Mouse (Mus musculus) myocyte (in vitro differentiated cells): ENCODE results near the gene Ehbp1l1. TPM values are rescaled to one million over a fixed set of nuclear protein-coding genes. Genes with fewer than 3 reads are reported as not detected.

Experiments used
- H3K27me3 ChIP-seq: one replicate; pipeline ENCODE4 v1.6.1; 2011; ENCODE audit not compliant: control insufficient read depth, insufficient read depth, insufficient read length
- H3K36me3 ChIP-seq: one replicate; pipeline ENCODE4 v1.6.1; 2011; ENCODE audit not compliant: control insufficient read depth, insufficient read depth
- H3K4me2 ChIP-seq: one replicate; pipeline ENCODE4 v1.6.1; 2011; ENCODE audit warnings: low read depth, control low read depth
- H3K4me3 ChIP-seq: one replicate; pipeline ENCODE4 v1.5.1; 2011; ENCODE audit warnings: mild to moderate bottlenecking, control low read depth, moderate library complexity
- H3K79me2 ChIP-seq: one replicate; pipeline ENCODE4 v1.6.1; 2011; ENCODE audit not compliant: control insufficient read depth, insufficient read depth
- H3ac ChIP-seq: one replicate; pipeline ENCODE4 v1.6.1; 2011; ENCODE audit not compliant: control insufficient read depth, insufficient read length
- CEBPB ChIP-seq: IDR thresholded peaks from 2 replicates; pipeline ENCODE4 v1.6.1; 2011; ENCODE audit warnings: mild to moderate bottlenecking, moderate library complexity; ENCODE audit not compliant: poor library complexity, insufficient read depth, severe bottlenecking
- E2F4 ChIP-seq: IDR thresholded peaks from one replicate; pipeline ENCODE4 v1.6.1; 2011; ENCODE audit warnings: mild to moderate bottlenecking, control low read depth, moderate library complexity; ENCODE audit not compliant: insufficient read depth
- MAX ChIP-seq: IDR thresholded peaks from one replicate; pipeline ENCODE4 v1.6.1; 2011; ENCODE audit warnings: low read depth, mild to moderate bottlenecking, control low read depth
- MYOD1 ChIP-seq, 3 experiments: IDR thresholded peaks; one replicate each; pipeline ENCODE4 v1.6.1; 2011; ENCODE audit warnings: control low read depth in 2 of 3, low read depth in 2 of 3, mild to moderate bottlenecking in 2 of 3, moderate library complexity in 1 of 3; ENCODE audit not compliant: insufficient read length in 2 of 3, control insufficient read depth in 1 of 3
- MYOG ChIP-seq, 3 experiments: IDR thresholded peaks; one replicate each; pipeline ENCODE4 v1.6.1; 2011; ENCODE audit warnings: control low read depth in 2 of 3, low read depth in 2 of 3, mild to moderate bottlenecking in 2 of 3; ENCODE audit not compliant: insufficient read length in 2 of 3, control insufficient read depth in 1 of 3, insufficient read depth in 1 of 3
- POLR2A ChIP-seq: IDR thresholded peaks from one replicate; pipeline ENCODE4 v1.6.1; 2011; ENCODE audit warnings: low read depth, mild to moderate bottlenecking, control low read depth, moderate library complexity; ENCODE audit not compliant: insufficient read length
- POLR2AphosphoS2 ChIP-seq: IDR thresholded peaks from one replicate; pipeline ENCODE4 v1.6.1; 2011; ENCODE audit warnings: low read depth, control low read depth; ENCODE audit not compliant: insufficient read length
- REST ChIP-seq: IDR thresholded peaks from one replicate; pipeline ENCODE4 v1.6.1; 2011; ENCODE audit warnings: mild to moderate bottlenecking, control low read depth, moderate library complexity; ENCODE audit not compliant: insufficient read depth, insufficient read length
- SRF ChIP-seq: IDR thresholded peaks from one replicate; pipeline ENCODE4 v1.6.1; 2011; ENCODE audit warnings: low read depth; ENCODE audit not compliant: control insufficient read depth, insufficient read length
- TCF12 ChIP-seq: IDR thresholded peaks from one replicate; pipeline ENCODE4 v1.6.1; 2011; ENCODE audit warnings: mild to moderate bottlenecking, control low read depth; ENCODE audit not compliant: poor library complexity, insufficient read depth, severe bottlenecking
- TCF3 ChIP-seq: IDR thresholded peaks from one replicate; pipeline ENCODE4 v1.6.1; 2011; ENCODE audit warnings: low read depth, control low read depth; ENCODE audit not compliant: insufficient read length
- USF1 ChIP-seq: IDR thresholded peaks from one replicate; pipeline ENCODE4 v1.6.1; 2011; ENCODE audit warnings: low read depth, mild to moderate bottlenecking, control low read depth, moderate library complexity
- polyA plus RNA-seq: library from polyadenylated mRNA; unstranded; fragments of >200 nt; fragmentation: generic; extraction: Trizol; gene quantifications from one replicate; pipeline ENCODE4 v1.2.1, GENCODE M21; 2012; ENCODE audit warnings: missing spikeins

The Ehbp1l1 gene
- polyA plus RNA-seq, 1 experiment, result 97.4 TPM

DNA sequence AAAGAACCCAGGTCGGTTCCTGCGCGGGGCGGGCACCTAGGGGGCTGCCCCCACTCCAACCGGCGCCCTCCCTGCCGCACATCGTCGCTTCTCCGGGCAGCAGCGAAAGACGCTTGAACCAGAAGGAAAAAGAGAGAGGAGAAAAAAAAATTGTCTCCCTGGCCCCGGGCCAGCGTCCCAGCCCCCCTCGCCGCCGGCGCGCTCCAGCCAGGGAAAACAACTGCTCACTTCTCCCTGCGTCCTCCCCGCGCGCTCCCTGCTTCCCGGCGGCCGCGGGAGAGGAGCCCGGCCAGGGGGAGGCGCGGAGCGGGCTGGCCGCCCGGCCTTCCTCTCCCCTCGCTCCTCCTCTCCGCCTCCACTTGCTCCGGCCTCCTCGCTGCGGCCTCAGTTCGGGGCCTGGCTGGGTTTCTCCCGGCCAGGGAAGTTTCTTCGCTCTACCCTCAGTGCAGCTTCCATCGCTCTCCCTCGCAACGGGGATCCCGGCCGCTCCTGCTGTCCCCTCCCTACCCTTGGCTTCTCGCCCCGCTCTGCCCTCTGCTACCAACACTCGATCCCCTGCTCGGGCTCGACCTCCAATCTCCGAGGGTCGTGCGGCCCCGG lies 15.6 kb upstream of the Ehbp1l1 start:
- peaks cover 5% of the 10 kb centered on the region for H3K27me3 ChIP-seq
- peaks cover 19% of the 10 kb centered on the region for H3K79me2 ChIP-seq
- peak overlapping the region; percentile 76 for H3K4me3 ChIP-seq
- peak overlapping the region; percentile 91 for H3K4me2 ChIP-seq
- no peaks in the 10 kb centered on the region for H3K36me3 ChIP-seq
- TF ChIP-seq MYOG (IDR thresholded peaks at IDR 0.05; ENCODE audit: control insufficient read depth in 1 of 3, insufficient read depth in 1 of 3, insufficient read length in 2 of 3, low read depth in 2 of 3) (peak in 1 of 3 experiments; percentile 63), TCF12 (no peak), POLR2A (peak; percentile 67), MYOD1 (IDR thresholded peaks at IDR 0.05; ENCODE audit: control insufficient read depth in 1 of 3, insufficient read length in 2 of 3, low read depth in 2 of 3) (peak in 1 of 3 experiments; percentile 23)
- peak overlapping the region; percentile 50 for H3ac ChIP-seq

DNA sequence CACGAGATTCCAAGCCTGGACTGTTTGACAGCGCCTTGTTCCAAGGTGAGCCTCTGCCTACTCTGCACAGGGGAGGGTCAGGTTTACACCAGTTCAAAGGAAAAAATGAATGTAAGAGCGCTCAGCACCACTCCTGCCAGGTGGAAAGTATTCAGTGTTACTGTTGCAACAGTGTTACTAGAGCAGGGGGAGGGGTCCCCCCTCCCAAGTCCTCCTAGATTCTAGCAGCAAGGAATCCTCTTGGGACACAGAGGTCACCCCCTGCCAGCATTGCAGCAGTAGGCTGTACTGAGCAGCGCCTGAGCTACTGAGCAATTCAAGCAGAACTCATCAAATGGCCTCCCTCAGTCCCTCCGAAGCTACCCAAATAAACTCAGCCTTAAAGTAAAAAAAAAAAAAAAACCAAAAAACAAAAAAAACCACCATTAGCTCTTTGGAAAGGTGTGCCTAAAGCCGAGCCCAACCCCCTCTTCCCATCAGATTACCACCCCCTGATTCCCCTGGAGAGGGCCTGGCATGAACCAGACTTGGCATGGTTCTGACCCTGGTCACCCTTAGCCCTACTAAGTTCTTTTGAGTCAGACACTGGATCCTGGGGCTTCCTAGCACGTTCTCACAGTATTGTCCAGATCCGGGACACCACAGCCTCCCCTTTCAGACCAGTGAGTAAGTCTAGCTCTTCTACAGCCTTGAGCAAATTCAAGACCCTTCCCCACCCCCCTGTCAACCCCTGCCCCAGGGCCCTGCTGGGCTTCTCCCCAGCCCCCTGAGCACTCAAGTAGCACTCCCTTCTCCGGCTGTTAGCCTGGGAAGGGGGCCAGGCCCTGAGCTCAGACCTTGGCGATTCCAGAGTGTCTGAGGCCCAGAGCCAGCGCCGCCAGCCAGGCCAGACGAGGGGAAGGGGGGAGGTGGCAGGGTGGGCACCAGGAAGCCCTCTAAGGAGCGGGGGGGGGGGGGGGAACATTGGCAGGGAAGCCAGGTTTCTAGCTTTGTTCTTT lies 14.5 kb upstream of the Ehbp1l1 start, which contains the start of gene Ltbp3:
Ltbp3 (plus strand) TSS at position 585 of the 998 bp plus-strand sequence.
- peak within 1 kb of the TSS; percentile 91 for H3K4me2 ChIP-seq
- peak within 1 kb of the TSS; percentile 50 for H3ac ChIP-seq
- H3K79me2 ChIP-seq, result peaks cover 19% of the 10 kb centered on the region
- TF ChIP-seq REST, result no peak
- peak in 1 of 3 experiments; percentile 16 for TF ChIP-seq MYOG (IDR thresholded peaks at IDR 0.05; ENCODE audit: control insufficient read depth in 1 of 3, insufficient read depth in 1 of 3, insufficient read length in 2 of 3, low read depth in 2 of 3)
- peak within 1 kb of the TSS; percentile 76 for H3K4me3 ChIP-seq
- H3K27me3 ChIP-seq, result peaks cover 9% of the 10 kb centered on the region
- no peaks in the 10 kb centered on the region for H3K36me3 ChIP-seq

DNA sequence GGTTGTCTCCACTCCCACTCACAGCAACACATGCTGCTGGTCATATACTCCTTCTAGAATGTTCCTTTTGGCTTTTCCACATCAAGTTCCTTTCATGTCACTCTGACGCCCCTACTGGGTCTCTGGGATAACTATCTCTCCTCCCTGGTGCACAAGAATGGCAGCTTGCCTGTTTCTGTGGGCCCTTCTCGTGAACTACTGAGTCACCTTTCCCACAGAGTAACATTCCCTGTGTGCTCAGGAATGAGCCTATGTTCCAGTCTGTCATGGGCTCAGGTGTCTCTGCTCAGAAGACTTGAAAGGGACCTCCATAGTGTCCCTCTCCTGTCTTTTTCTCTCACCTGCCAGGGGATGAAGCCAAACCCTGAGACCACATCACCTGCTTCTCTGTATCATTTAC lies 13.3 kb upstream of the Ehbp1l1 start:
- Histone ChIP-seq H3K4me2 (no peak overlapping the region), H3ac (no peak overlapping the region), H3K4me3 (no peak overlapping the region), H3K79me2 (peaks cover 15% of the 10 kb centered on the region), H3K36me3 (no peaks in the 10 kb centered on the region), H3K27me3 (peaks cover 9% of the 10 kb centered on the region)
- no peak for TF ChIP-seq MYOD1 (IDR thresholded peaks at IDR 0.05; ENCODE audit: control insufficient read depth in 1 of 3, insufficient read length in 2 of 3, low read depth in 2 of 3)
- TF ChIP-seq MAX, result no peak
- no peak for TF ChIP-seq POLR2AphosphoS2
- TF ChIP-seq USF1, result no peak
- no peak for TF ChIP-seq REST
- no peak for TF ChIP-seq CEBPB
- no peak for TF ChIP-seq MYOG (IDR thresholded peaks at IDR 0.05; ENCODE audit: control insufficient read depth in 1 of 3, insufficient read depth in 1 of 3, insufficient read length in 2 of 3, low read depth in 2 of 3)
- no peak for TF ChIP-seq SRF

DNA sequence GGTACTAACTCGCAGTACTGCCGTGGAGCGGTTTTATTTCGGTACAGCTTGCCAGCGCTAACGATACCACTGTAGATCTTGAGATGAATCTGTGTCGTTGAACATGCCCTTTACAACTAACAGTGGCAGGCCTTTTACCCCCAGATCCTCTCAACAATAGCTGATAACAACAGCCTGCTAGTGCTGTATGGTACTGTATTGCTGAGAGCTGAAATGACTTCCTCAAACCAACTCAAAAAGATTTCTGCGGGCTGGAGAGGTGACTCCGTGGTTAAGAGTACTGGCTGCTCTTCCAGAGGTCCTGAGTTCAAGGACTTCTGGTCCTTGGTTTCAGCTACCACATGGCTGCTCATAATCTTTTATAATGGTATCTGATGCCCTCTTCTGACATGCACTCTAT lies 8.2 kb upstream of the Ehbp1l1 start:
- Histone ChIP-seq H3K27me3 (peaks cover 9% of the 10 kb centered on the region), H3K4me2 (no peak overlapping the region), H3ac (no peak overlapping the region), H3K79me2 (peaks cover 10% of the 10 kb centered on the region), H3K36me3 (no peaks in the 10 kb centered on the region), H3K4me3 (no peak overlapping the region)
- TF ChIP-seq TCF3 (no peak), TCF12 (no peak), SRF (no peak), POLR2AphosphoS2 (no peak), MAX (no peak), CEBPB (no peak), USF1 (no peak), MYOG (IDR thresholded peaks at IDR 0.05; ENCODE audit: control insufficient read depth in 1 of 3, insufficient read depth in 1 of 3, insufficient read length in 2 of 3, low read depth in 2 of 3) (no peak), REST (no peak), MYOD1 (IDR thresholded peaks at IDR 0.05; ENCODE audit: control insufficient read depth in 1 of 3, insufficient read length in 2 of 3, low read depth in 2 of 3) (no peak), POLR2A (no peak), E2F4 (no peak)
